ENCODE assay signal across 9 mouse cellular contexts in genomic region chr10:112159882-112160560, GRCm38 (mm10). TPM values are rescaled to one million over a fixed set of nuclear protein-coding genes. Genes with fewer than 3 reads are reported as not detected.
DNase-seq lines count a peak whose midpoint lies in the region; ATAC-seq lines count a peak whose summit lies in the region.
"Not testable (repeated sequence)": the region's sequence is repeated elsewhere in the genome, so short reads cannot be mapped to it uniquely, and the experiment has no call there.
"Had no signal": no experiment of that assay in that cellular context is flagged by ENCODE, and none has a peak within 500 bp of the region (broad histone marks: within the 10 kb centered on the region; RNA-seq: fewer than 3 reads in every experiment).

Gene Glipr1l3, minus strand, starts transcription at chr10:112160327.

- H3K27ac ChIP-seq in hindbrain, embryonic 14.5 days = peak within 1 kb of the TSS; percentile 84
- H3K27ac ChIP-seq in lung, embryonic 16.5 days (ENCODE audit: low read length) = not testable (repeated sequence)

- peak within 1 kb of the TSS; percentile 54 for H3K9ac ChIP-seq in hindbrain, embryonic 14.5 days
- H3K9ac ChIP-seq in lung, embryonic 16.5 days (ENCODE audit: low read length) = not testable (repeated sequence)

- not testable (repeated sequence) for H3K36me3 ChIP-seq in hindbrain, embryonic 14.5 days (replicated peaks; ENCODE audit: control insufficient read depth, insufficient read depth); lung, embryonic 16.5 days (ENCODE audit: control insufficient read depth, insufficient read depth, low read length)

- H3K4me1 ChIP-seq in hindbrain, embryonic 14.5 days (replicated peaks; ENCODE audit: control insufficient read depth, insufficient read depth, low read length); lung, embryonic 16.5 days (replicated peaks; ENCODE audit: control insufficient read depth, insufficient read depth, low read length): not testable (repeated sequence)

- peak; percentile 96 for ATAC-seq in hindbrain, embryonic 14.5 days (ENCODE audit: low FRiP score)
- peak; percentile 89 for ATAC-seq in lung, embryonic 16.5 days (ENCODE audit: low read depth)

- peak; percentile 84 for DNase-seq in Muller cell, postnatal 12 days (ENCODE audit: inconsistent ontology term)
- peak; percentile 53 for DNase-seq in cerebellum, adult 9-10 months
- peak; percentile 85 to 95 for DNase-seq in frontal cortex, adult 2 months (ENCODE audit: extremely low spot score in 1 of 2, low spot score in 1 of 2)
- DNase-seq in hindbrain, embryonic 14.5 days (ENCODE audit: low spot score) = peak; percentile 96
- peak; percentile 92 to 93 for DNase-seq in layer of hippocampus, postnatal 10 days (ENCODE audit: low spot score in 2 of 2)
- DNase-seq in ovary, postnatal 10 days (ENCODE audit: low spot score) = peak; percentile 11
- peak; percentile 67 for DNase-seq in thymus, postnatal 0 days (ENCODE audit: low spot score)

- not testable (repeated sequence) for H3K27me3 ChIP-seq in hindbrain, embryonic 14.5 days (ENCODE audit: control insufficient read depth, insufficient read depth, low read length); lung, embryonic 16.5 days (ENCODE audit: control insufficient read depth, insufficient read depth, low read depth, low read length)

- WGBS in hindbrain, embryonic 14.5 days = 5% methylated on average over 15 of the region's 15 CpGs
- WGBS in lung, embryonic 16.5 days = 15% methylated on average over 15 of the region's 15 CpGs

- peak within 1 kb of the TSS; percentile 52 for H3K4me2 ChIP-seq in hindbrain, embryonic 14.5 days (replicated peaks)
- H3K4me2 ChIP-seq in lung, embryonic 16.5 days (ENCODE audit: low read depth, low read length) = peak within 1 kb of the TSS; percentile 36

- H3K4me3 ChIP-seq in hindbrain, embryonic 14.5 days (replicated peaks; ENCODE audit: low read length) = peak within 1 kb of the TSS; percentile 22
- not testable (repeated sequence) for H3K4me3 ChIP-seq in lung, embryonic 16.5 days (ENCODE audit: low read length)

- not testable (repeated sequence) for H3K9me3 ChIP-seq in hindbrain, embryonic 14.5 days (ENCODE audit: control insufficient read depth, low read length); lung, embryonic 16.5 days (ENCODE audit: control insufficient read depth, low read length)

RNA-seq across cellular contexts. Expression of gene Glipr1l3, which starts in this region (rescaled TPM):
- 0.17 TPM in 1 of 2 replicates, not detected in the other for polyA plus RNA-seq in frontal cortex, adult 2 months (2012; rRNA removed)
- polyA plus RNA-seq in hindbrain, embryonic 14.5 days (2014; fragmentation: Nextera tagmentation; extraction: Ambion mirVana) = 0.29 and 0.48 TPM in 2 replicates
- total RNA-seq in layer of hippocampus, postnatal 10 days (2021) = not detected
- not detected in 2 replicates for polyA plus RNA-seq in lung, embryonic 16.5 days (2015; fragmentation: Nextera tagmentation; extraction: Ambion mirVana)
- polyA plus RNA-seq in thymus, postnatal 0 days (2015; fragmentation: Nextera tagmentation; extraction: Ambion mirVana) = not detected in 2 replicates
- total RNA-seq: heart, postnatal 25 days had no signal

Comparison
In these comparisons a context has a peak if more than half of its experiments do, and no peak if none do; other contexts are left out.
1. Peak in DNase-seq in frontal cortex, adult 2 months; RNA of the gene not detected or under 1 TPM.
2. Peak in DNase-seq, ATAC-seq, H3K4me3 ChIP-seq, H3K27ac ChIP-seq, H3K9ac ChIP-seq and H3K4me2 ChIP-seq in hindbrain, embryonic 14.5 days; RNA of the gene not detected or under 1 TPM.
3. Peak in DNase-seq in layer of hippocampus, postnatal 10 days; RNA of the gene not detected or under 1 TPM.
4. Peak in ATAC-seq and H3K4me2 ChIP-seq in lung, embryonic 16.5 days; RNA of the gene not detected or under 1 TPM.
5. Peak in DNase-seq in thymus, postnatal 0 days; RNA of the gene not detected or under 1 TPM.
6. DNase-seq: peak in every context shown above with its lines; median percentile 96 in hindbrain, embryonic 14.5 days; 92 in layer of hippocampus, postnatal 10 days; 90 in frontal cortex, adult 2 months; 84 in Muller cell, postnatal 12 days; 67 in thymus, postnatal 0 days; 53 in cerebellum, adult 9-10 months; 11 in ovary, postnatal 10 days.